Mouse (Mus musculus) gastrocnemius, adult 2 months (tissue): Measurements from ENCODE around the gene Gm20738. TPM values are rescaled to one million over a fixed set of nuclear protein-coding genes. Genes with fewer than 3 reads are reported as not detected.
"Not testable (repeated sequence)": the region's sequence is repeated elsewhere in the genome, so short reads cannot be mapped to it uniquely, and the experiment has no call there.

Source experiments
- DNase-seq: peaks from one replicate; pipeline ENCODE4 v3.0.0; 2022
- H3K27ac ChIP-seq: fragments of 200-600 bp; 2 replicates; pipeline ENCODE4 v1.8.1; 2022; ENCODE audit warnings: mild to moderate bottlenecking
- H3K4me3 ChIP-seq: fragments of 200-600 bp; 2 replicates; pipeline ENCODE4 v1.8.1; 2022; ENCODE audit warnings: mild to moderate bottlenecking, moderate library complexity
- intact Hi-C: fragments of 180-260 bp; cut with DNase I; formaldehyde crosslinking; loops from one replicate; pipeline ENCODE4 v1.15.1; 2025
- long read RNA-seq, 2 experiments: library from polyadenylated mRNA; stranded (forward); transcript quantifications; one replicate each; pipeline ENCODE4 v2.0.0; 2021
- total RNA-seq, 2 experiments: library from RNA; stranded (reverse); gene quantifications; 2 replicates each; pipeline ENCODE4 v1.2.3; 2021

Gene Gm20738
- not detected for total RNA-seq
- long read RNA-seq, experiment 1: 0 reads
- long read RNA-seq, experiment 2: 0 reads

DNA sequence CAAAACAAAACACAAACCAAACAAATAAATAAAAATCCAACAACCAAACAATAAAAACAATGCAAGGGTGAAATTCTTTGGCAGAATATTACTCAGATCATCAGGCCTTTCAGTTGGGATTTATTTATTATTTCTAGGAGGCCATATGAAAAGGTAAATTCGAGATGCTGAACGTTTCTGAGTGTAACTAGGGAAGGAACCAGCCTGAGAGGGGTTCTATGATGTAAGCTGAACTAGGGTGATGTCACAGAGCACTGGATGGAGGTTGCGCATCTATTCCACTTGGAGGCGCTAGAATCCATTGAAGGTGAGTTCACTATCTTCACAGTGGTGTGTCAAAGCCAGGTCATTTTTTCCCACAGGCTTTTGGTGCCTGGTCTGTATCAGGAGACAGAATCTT, at the start of gene Gm20738:
Gene Gm20738 (plus strand): TSS at position 301 of the 400 bp plus-strand sequence.
- H3K4me3 ChIP-seq, intact Hi-C loops, DNase-seq, H3K27ac ChIP-seq: not testable (repeated sequence)
